Mouse (Mus musculus): ENCODE results near the gene Gm20721. TPM values are rescaled to one million over a fixed set of nuclear protein-coding genes. Genes with fewer than 3 reads are reported as not detected.
A peak's percentile ranks its signal among the peaks of the same experiment; 100 is the strongest.

The Gm20721 gene
- total RNA-seq, 1 experiment = 17.7 TPM

DNA sequence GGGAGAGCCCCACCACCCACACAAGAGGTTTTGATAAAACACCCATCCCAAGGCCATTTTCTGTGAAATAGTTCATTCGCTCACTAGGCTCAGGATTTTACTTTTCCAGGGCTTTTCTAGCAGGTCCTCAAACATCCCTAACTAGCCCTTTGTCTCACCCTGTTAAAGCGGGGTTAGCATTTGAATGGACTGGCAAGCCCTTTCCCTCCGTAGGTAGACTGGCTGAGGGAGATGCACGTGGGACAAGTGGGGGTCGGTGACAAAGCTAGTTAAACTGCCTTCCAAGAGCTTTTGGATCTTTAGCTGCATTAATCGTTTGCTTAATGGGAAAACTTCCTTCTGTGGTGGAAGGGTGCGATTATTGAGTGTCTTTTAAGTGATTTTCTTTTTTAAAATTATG lies 58.6 kb downstream of the Gm20721 start:
- TF ChIP-seq CHD2 (IDR thresholded peaks at IDR 0.05; ENCODE audit: low read depth, low read length) = no peak
- no peak for TF ChIP-seq ZC3H11A (IDR thresholded peaks at IDR 0.05; ENCODE audit: borderline replicate concordance, low read depth, low read length)
- TF ChIP-seq ZNF384 (IDR thresholded peaks at IDR 0.05; ENCODE audit: low read depth, low read length) = no peak
- TF ChIP-seq MAFK (IDR thresholded peaks at IDR 0.05; ENCODE audit: insufficient read depth, low read depth, low read length) = no peak
- no peak for TF ChIP-seq HCFC1 (IDR thresholded peaks at IDR 0.05; ENCODE audit: borderline replicate concordance, insufficient read depth, low read length)
- in situ Hi-C loops (cut with MboI; ENCODE audit: low sequenced_read_pairs in 2 of 2, unreplicated experiment in 2 of 2) = loop anchor here in 1 of 2 experiments (25.0 kb wide), 1 partner anchor 701 kb away; the partner anchor contains the start of gene Ankrd60
- H3K36me3 ChIP-seq (ENCODE audit: control insufficient read depth, insufficient read depth, low read length, poor library complexity, severe bottlenecking) = peaks cover 42% of the 10 kb centered on the region
- DNase-seq (ENCODE audit: low read depth, low spot score) = no peak
- peak overlapping the region; percentile 76; the same call in 1 of the 2 replicates for H3K27ac ChIP-seq (ENCODE audit: insufficient read depth, low read depth, low read length, poor library complexity, severe bottlenecking)
- H3K9ac ChIP-seq (ENCODE audit: insufficient read depth, low read depth, low read length, poor library complexity, severe bottlenecking) = 0 out of 2 replicates have a peak overlapping the region, but pooled peaks have one; percentile 10
- peak overlapping the region; percentile 32 to 81 for H3K4me3 ChIP-seq (ENCODE audit: insufficient read depth in 1 of 2, low read depth in 1 of 2, low read length in 2 of 2, poor library complexity in 1 of 2, severe bottlenecking in 1 of 2)
- H3K9me3 ChIP-seq (ENCODE audit: control insufficient read depth, insufficient read depth, low read depth, low read length) = no peaks in the 10 kb centered on the region
- peaks cover 4 to 14% of the 10 kb centered on the region in 2 experiments; a peak in 3 of 4 replicates for H3K4me1 ChIP-seq (ENCODE audit: control insufficient read depth in 2 of 2, insufficient read depth in 2 of 2, low read length in 2 of 2, poor library complexity in 1 of 2)

DNA sequence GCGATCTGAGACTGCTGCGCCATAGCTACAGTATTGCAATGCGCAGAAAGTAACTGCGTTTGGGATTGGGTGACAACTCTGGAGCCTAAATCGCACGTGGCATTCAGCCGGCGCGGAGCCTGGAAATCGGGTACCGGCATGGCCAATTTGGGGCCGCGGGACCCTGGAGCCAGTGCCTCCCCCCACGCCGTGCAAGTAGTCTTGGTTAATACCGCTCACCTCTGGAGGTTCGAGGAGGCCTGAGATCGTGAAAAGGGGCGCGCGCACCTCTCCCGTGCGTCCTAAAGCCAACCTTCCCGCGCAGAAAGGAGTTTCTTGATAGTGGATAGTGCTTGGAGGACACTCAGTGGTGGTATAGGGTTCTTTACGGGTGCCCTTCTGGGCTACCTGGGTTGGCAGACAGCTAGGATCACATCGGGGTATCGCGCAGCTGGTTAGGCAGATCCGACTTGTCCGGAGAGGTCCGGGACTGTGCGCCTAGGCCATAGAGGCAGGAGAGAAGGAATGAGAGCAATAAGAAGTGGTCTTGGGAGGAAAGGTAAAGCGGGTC lies 60.5 kb downstream of the Gm20721 start:
- in situ Hi-C loops (cut with MboI; ENCODE audit: low sequenced_read_pairs in 2 of 2, unreplicated experiment in 2 of 2) = loop anchor here in 1 of 2 experiments (25.0 kb wide), 1 partner anchor 699 kb away; the partner anchor contains the start of gene Ankrd60
- DNase-seq (ENCODE audit: low read depth, low spot score) = no peak
- peak overlapping the region; percentile 86 for H3K9ac ChIP-seq (ENCODE audit: insufficient read depth, low read depth, low read length, poor library complexity, severe bottlenecking)
- H3K4me1 ChIP-seq (ENCODE audit: control insufficient read depth in 2 of 2, insufficient read depth in 2 of 2, low read length in 2 of 2, poor library complexity in 1 of 2) = peaks cover 4 to 14% of the 10 kb centered on the region in 2 experiments; a peak in 3 of 4 replicates
- H3K27ac ChIP-seq (ENCODE audit: insufficient read depth, low read depth, low read length, poor library complexity, severe bottlenecking) = no peak overlapping the region
- H3K4me3 ChIP-seq (ENCODE audit: insufficient read depth in 1 of 2, low read depth in 1 of 2, low read length in 2 of 2, poor library complexity in 1 of 2, severe bottlenecking in 1 of 2) = peak overlapping the region; percentile 50 to 81
- no peak for TF ChIP-seq CHD2 (IDR thresholded peaks at IDR 0.05; ENCODE audit: low read depth, low read length)
- no peak for TF ChIP-seq MAFK (IDR thresholded peaks at IDR 0.05; ENCODE audit: insufficient read depth, low read depth, low read length)
- no peak for TF ChIP-seq ZNF384 (IDR thresholded peaks at IDR 0.05; ENCODE audit: low read depth, low read length)
- no peak for TF ChIP-seq HCFC1 (IDR thresholded peaks at IDR 0.05; ENCODE audit: borderline replicate concordance, insufficient read depth, low read length)
- TF ChIP-seq ZC3H11A (IDR thresholded peaks at IDR 0.05; ENCODE audit: borderline replicate concordance, low read depth, low read length) = no peak
- H3K36me3 ChIP-seq (ENCODE audit: control insufficient read depth, insufficient read depth, low read length, poor library complexity, severe bottlenecking) = peaks cover 47% of the 10 kb centered on the region
- no peaks in the 10 kb centered on the region for H3K9me3 ChIP-seq (ENCODE audit: control insufficient read depth, insufficient read depth, low read depth, low read length)

- Histone ChIP-seq H3K27ac (ENCODE audit: insufficient read depth, low read depth, low read length, poor library complexity, severe bottlenecking) (peak overlapping the region; percentile 37; the same call in 1 of the 2 replicates), H3K9me3 (ENCODE audit: control insufficient read depth, insufficient read depth, low read depth, low read length) (no peaks in the 10 kb centered on the region), H3K36me3 (ENCODE audit: control insufficient read depth, insufficient read depth, low read length, poor library complexity, severe bottlenecking) (peaks cover 47% of the 10 kb centered on the region), H3K4me1 (ENCODE audit: control insufficient read depth in 2 of 2, insufficient read depth in 2 of 2, low read length in 2 of 2, poor library complexity in 1 of 2) (peaks cover 4 to 14% of the 10 kb centered on the region in 2 experiments; a peak in 3 of 4 replicates), H3K4me3 (ENCODE audit: insufficient read depth in 1 of 2, low read depth in 1 of 2, low read length in 2 of 2, poor library complexity in 1 of 2, severe bottlenecking in 1 of 2) (peak overlapping the region; percentile 50 to 81), H3K9ac (ENCODE audit: insufficient read depth, low read depth, low read length, poor library complexity, severe bottlenecking) (peak overlapping the region; percentile 86)
- in situ Hi-C loops (cut with MboI; ENCODE audit: low sequenced_read_pairs in 2 of 2, unreplicated experiment in 2 of 2) = loop anchor here in 1 of 2 experiments (5.0 to 25.0 kb wide), 2 partner anchors 473 to 698 kb away; partner anchors contain the start of gene Ankrd60
- no peak for TF ChIP-seq CHD2 (IDR thresholded peaks at IDR 0.05; ENCODE audit: low read depth, low read length)
- TF ChIP-seq ZNF384 (IDR thresholded peaks at IDR 0.05; ENCODE audit: low read depth, low read length) = no peak
- TF ChIP-seq MAFK (IDR thresholded peaks at IDR 0.05; ENCODE audit: insufficient read depth, low read depth, low read length) = no peak
- no peak for TF ChIP-seq ZC3H11A (IDR thresholded peaks at IDR 0.05; ENCODE audit: borderline replicate concordance, low read depth, low read length)
- no peak for TF ChIP-seq HCFC1 (IDR thresholded peaks at IDR 0.05; ENCODE audit: borderline replicate concordance, insufficient read depth, low read length)
- no peak for DNase-seq (ENCODE audit: low read depth, low spot score)
Observed at GRCm38 (mm10) chr2:174284807-174285457, 61.6 kb downstream of the Gm20721 start.

GRCm38 (mm10) chr2:174284011-174284410 lies 62.5 kb downstream of the Gm20721 start, which contains the start of gene Gnas:
Gnas (plus strand) TSS chr2:174284320.
- H3K36me3 ChIP-seq (ENCODE audit: control insufficient read depth, insufficient read depth, low read length, poor library complexity, severe bottlenecking) = peaks cover 41% of the 10 kb centered on the region
- in situ Hi-C loops (cut with MboI; ENCODE audit: low sequenced_read_pairs in 2 of 2, unreplicated experiment in 2 of 2) = loop anchor here in 1 of 2 experiments (5.0 to 25.0 kb wide), 2 partner anchors 472 to 697 kb away; partner anchors contain the start of gene Ankrd60

More at GRCm38 (mm10) chr2:174284011-174284410, 62.5 kb downstream of the Gm20721 start, which contains the start of gene Gnas:
- Histone ChIP-seq H3K4me3 (ENCODE audit: insufficient read depth in 1 of 2, low read depth in 1 of 2, low read length in 2 of 2, poor library complexity in 1 of 2, severe bottlenecking in 1 of 2) (peak within 1 kb of the TSS; percentile 50 to 81), H3K4me1 (ENCODE audit: control insufficient read depth in 2 of 2, insufficient read depth in 2 of 2, low read length in 2 of 2, poor library complexity in 1 of 2) (peaks cover 4 to 13% of the 10 kb centered on the region in 2 experiments; a peak in 3 of 4 replicates), H3K27ac (ENCODE audit: insufficient read depth, low read depth, low read length, poor library complexity, severe bottlenecking) (peak within 1 kb of the TSS; percentile 37; the same call in 1 of the 2 replicates), H3K9ac (ENCODE audit: insufficient read depth, low read depth, low read length, poor library complexity, severe bottlenecking) (peak within 1 kb of the TSS; percentile 86), H3K9me3 (ENCODE audit: control insufficient read depth, insufficient read depth, low read depth, low read length) (no peaks in the 10 kb centered on the region)
- TF ChIP-seq ZC3H11A (IDR thresholded peaks at IDR 0.05; ENCODE audit: borderline replicate concordance, low read depth, low read length) = no peak
- TF ChIP-seq HCFC1 (IDR thresholded peaks at IDR 0.05; ENCODE audit: borderline replicate concordance, insufficient read depth, low read length) = no peak
- TF ChIP-seq ZNF384 (IDR thresholded peaks at IDR 0.05; ENCODE audit: low read depth, low read length) = no peak
- no peak for TF ChIP-seq CHD2 (IDR thresholded peaks at IDR 0.05; ENCODE audit: low read depth, low read length)
- no peak for TF ChIP-seq MAFK (IDR thresholded peaks at IDR 0.05; ENCODE audit: insufficient read depth, low read depth, low read length)
- no peak for DNase-seq (ENCODE audit: low read depth, low spot score)

Measured in ES-E14 (cell line).